Mouse (Mus musculus): ENCODE results near the gene Nab1.

Nab1 gene

DNA sequence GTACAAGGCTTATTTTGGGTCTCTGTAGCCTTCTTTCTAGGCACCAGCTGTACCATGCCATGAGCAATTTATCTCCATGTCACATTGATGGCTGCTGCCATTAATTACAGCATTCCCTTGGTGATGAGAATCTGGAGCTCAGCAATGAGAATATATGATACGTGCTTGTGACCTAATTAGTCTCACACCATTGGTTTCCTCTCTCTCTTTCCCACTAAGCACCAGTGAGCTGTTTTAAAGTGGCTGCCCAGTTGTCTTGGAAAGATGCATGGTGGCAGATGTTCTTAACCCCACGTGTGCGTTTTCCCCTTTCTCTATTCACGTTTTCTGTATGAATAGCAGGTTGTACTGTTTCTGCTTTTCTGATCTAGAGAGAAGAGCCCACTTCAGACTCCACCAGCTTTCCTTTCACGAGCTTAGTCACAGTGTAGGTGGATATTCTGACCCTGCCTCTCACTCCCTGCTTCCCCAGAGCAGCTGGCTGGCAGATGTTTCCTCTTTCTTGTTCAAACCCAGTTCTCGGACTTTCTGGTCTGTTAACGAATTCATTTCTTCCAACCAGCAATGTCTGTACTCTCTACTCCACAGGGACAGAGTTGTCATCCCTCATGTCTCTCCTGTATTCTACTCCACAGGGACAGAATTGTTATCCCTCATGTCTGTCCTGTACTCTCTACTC is 29.5 kb downstream of the Nab1 start:
- DNase-seq, result no peak

DNA sequence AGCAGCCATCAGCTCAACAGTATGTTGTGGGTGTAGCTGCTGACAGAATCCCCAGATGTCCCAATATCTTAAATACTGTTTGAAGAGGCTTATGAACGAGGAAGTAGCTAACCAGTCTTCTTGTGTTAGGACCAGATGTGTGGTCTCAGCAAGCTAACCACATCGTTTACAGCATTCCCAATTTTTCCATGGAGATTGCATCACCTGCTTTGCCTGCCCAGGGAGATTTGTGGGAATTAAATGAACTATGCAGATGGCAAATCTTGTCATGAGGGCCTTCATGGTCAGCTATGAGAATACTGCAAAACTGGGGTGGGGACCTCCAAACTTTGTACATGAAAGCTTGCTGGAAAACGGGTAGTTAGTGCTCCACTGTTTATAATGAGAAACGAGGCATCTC is 30.2 kb downstream of the Nab1 start:
- no peak for DNase-seq

DNA sequence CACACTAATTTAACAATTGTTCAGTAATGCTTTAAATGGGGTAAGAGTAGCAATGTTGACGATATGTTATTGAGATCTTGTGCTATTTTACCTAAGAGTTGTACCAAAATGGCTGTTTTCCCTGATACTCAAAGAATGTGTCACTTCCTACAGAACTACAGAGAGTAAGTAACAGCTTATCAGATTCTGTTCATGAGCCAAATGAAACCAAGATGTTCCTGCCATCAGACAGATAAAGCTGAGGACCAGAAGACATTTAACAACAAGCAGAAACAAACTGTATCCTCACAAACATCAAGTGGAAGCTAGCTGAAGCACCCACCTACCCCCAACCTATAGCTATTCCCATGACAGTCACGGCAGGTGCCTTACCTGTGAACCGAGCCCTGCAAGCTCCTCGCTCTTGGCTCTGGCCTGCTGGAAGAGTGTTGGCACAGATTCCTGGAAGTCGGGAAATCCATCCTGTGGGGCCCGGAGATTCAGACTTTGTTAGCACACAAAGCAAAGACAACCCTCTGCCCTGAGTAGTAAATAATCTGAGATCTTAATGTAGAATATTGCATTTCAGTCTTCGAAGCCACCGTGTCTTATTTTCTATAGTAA is 33.9 kb downstream of the Nab1 start:
- DNase-seq, result no peak

DNA sequence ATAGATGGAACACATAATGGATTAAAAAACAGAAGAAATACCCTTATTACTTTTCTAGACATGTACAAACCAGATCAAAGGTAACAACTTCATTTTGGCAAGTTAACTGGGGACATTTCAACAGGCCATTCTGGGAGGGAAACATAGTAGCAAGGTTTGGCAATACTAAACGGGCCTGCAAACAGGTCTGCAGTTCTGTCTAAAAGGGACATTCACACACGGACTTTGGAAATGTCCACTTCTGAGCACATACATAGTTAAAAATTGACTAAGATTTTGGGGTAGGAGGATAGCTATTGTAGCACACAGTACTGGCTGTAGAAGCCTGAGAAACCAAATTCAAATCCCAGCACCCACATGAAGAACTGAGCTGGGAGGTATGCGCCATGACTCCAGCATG is 34.6 kb downstream of the Nab1 start:
- no peak for DNase-seq

- peak; percentile 77 for DNase-seq
Measured at GRCm38 (mm10) chr1:52465264-52465663, 35.2 kb downstream of the Nab1 start.

GRCm38 (mm10) chr1:52463305-52463704 is 37.2 kb downstream of the Nab1 start:
- DNase-seq, result no peak

DNA sequence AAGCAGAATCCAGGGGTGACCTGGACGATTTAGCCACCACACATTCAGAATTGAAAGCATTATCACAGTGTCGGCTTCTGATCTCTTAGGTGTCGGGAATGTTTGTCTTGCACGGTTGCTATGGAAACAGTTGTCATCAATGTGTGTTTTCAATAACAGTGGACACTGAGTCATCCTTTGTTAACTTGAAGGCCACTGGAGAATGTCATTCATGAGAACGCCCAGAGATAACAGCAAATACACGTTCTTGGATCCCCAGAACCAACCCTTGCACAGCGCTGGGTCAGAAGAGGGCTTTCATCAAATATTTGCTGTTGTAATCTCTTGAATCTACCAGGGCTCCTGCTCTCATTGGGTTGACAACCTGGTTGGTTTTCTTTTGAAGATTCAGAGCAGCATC is 43.9 kb downstream of the Nab1 start:
- DNase-seq, result no peak

- DNase-seq, result peak; percentile 39
Measured at GRCm38 (mm10) chr1:52454509-52455001, 45.9 kb downstream of the Nab1 start.

DNA sequence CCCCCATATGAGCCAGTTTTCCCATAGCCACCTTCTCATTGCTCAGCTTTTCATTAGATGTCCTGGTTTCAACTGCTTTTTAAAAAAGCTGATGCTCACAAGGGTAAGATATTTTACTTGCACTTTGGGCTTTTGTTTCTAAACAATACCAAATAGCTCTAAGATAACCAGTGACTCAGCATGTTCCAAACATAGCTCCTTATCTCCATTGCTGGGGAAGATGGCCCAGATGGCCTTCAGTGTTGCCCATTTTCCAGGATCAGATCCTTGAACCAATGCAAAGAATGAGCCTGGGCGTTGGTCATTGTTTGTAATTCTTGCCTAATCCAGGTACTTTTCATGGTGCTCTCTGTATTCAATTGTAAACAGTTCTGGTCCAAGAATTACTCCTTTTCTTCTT is 49.1 kb downstream of the Nab1 start:
- DNase-seq, result no peak

DNA sequence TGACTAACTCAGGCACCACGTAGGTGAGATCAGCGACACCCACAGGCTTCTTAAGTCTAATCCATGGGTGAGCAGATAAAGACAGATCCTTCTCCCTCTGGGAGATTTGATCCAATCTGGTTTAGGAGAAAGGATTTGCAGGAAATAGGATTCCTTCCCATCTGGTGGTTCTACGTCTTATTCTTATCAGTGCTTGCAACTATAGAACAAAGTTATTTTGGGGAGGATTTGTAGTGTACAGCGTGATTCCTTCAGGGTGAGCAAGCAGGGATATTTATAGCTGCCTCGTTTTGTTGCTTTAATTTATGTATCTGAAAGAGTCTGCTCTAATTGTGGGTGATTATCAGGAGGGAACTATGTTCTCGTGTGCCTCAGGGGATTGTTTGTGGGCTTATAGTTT is 64.6 kb downstream of the Nab1 start:
- DNase-seq, result peak; percentile 11

GRCm38 (mm10) chr1:52434085-52434484 is 66.4 kb downstream of the Nab1 start:
- no peak for DNase-seq

GRCm38 (mm10) chr1:52431806-52432205 is 68.7 kb downstream of the Nab1 start:
- DNase-seq, result no peak

- DNase-seq, result no peak
Measured at GRCm38 (mm10) chr1:52430606-52431005, 69.9 kb downstream of the Nab1 start.

DNA sequence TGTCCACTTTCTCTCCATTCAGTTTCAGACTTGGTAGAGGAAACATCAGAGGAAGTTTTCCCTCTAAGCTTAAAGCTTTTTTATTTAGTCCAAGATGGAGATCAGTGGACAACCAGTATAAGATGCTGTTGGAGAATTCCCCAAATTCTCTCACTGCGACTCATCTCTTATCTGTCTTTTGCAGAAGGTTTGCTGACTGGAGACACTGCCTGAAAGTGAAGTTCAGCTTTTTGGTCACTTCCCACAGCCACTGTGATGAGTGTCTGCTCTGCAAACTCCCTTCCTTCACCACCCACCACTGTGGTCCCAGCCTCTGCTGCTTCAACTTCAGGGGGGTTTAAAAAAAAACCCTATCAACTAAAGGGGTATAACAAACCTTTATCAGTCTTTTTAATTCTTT is 70.4 kb downstream of the Nab1 start:
- no peak for DNase-seq

GRCm38 (mm10) chr1:52427841-52428464 is 72.5 kb downstream of the Nab1 start:
- DNase-seq, result no peak

- no peak for DNase-seq
Measured at GRCm38 (mm10) chr1:52423846-52424245, 76.6 kb downstream of the Nab1 start.

DNA sequence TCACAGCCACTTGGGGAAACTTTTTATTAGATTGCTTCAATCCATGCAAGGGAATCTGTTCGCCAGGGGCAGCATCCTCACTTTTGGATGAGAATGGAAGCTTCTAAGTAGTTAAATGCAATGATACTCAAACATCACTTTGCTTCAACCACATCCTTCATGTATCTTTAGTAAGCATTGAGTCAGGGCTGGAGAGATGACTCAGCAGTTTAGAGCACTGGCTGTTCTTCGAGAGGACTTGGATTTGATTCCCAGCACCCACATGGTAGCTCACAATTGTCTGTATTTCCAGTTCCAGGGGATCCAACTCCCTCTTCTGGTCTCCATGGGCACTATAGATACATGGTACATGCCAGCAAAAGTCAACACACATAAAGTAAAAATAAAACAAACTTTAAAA is 77.4 kb downstream of the Nab1 start:
- DNase-seq, result no peak

GRCm38 (mm10) chr1:52422137-52422536 is 78.3 kb downstream of the Nab1 start:
- DNase-seq, result no peak

DNA sequence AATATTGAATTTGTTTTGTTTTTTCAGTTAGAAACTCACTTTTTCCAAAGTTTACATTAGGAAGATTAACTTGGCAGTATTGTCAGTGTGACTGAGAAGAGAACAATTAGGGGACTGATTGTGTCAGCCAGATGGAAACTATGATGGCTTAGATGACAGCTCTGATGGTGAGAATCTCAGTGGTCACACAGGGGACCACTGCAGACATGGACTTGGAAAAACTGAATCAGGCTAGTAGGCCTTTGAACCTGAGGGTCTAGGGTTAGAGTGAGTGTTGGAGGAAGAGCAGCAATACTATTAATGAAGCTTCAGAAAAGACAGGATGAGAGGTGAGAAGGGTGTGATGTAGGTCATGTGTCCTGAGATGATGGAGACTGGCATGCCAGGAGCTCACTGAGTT is 78.9 kb downstream of the Nab1 start:
- DNase-seq, result no peak

DNA sequence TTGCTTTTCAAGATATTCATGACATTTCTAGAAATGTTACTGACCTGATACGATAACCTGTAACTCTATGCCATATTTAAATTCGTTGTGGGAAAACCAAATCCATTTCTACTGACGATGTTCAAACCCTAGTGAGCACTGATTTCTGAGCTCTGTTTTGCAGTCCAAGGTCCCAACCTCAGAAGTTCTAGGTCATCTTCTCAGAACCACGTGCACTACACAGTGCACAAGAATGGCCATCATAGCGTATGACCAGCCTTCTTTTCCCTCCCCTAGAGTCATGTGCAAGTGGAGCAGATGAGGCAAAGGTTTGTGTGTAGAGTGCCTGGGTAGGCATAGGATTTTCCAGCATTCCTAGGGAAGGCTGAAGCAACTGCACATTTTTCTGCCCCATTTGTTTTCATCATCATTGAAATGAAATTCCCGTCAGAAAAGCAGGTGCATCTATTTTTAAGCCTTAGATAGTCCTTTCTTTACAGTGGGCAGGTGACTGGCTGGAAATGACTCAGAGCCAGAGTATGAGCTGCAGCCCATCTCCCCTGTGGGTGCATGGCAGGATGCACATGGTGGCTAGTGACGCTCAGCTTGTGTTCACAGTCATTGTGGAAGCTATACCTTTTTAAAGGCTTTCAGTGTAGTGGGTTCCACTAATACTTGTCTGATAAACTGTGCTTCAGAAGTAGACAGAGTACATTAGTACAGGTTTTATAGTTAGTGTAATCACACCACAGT is 81.2 kb downstream of the Nab1 start:
- DNase-seq, result no peak

Measured in right cerebral cortex, adult 18-20 months (tissue).